Mouse (Mus musculus): ENCODE results near the gene Abl2. TPM values are rescaled to one million over a fixed set of nuclear protein-coding genes. Genes with fewer than 3 reads are reported as not detected.

Abl2 gene
- polyA plus RNA-seq, 1 experiment from 2014 or later: 3.4 TPM

DNA sequence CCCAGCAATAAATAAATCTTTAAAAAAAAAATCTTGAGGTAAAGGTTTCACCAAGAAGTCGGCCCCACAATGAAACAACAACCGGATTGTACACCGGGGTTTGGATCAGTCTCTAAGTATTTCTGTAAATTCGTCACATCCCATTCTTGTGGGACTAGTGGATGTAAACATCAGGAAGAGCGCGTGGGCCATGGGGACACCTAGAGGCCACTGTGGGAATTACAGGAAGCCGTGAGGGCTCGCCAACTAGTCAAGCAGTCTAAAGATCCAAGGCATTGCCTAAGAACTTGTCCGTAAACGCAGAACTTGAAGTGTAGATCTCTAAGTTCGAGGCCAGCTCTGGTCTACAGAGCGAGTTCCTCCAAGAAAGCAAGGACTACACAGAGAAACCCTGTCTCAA, 117.6 kb downstream of the Abl2 start:
- H3K27ac ChIP-seq: no peak overlapping the region
- no peak for ATAC-seq (ENCODE audit: insufficient read depth, low FRiP score, low read depth)

GRCm38 (mm10) chr1:156676596-156676995, 118.0 kb downstream of the Abl2 start:
- Histone ChIP-seq H3K27ac (no peak overlapping the region), H3K36me3 (peaks cover 19% of the 10 kb centered on the region), H3K4me3 (replicated peaks) (no peak overlapping the region), H3K4me2 (no peak overlapping the region), H3K9ac (no peak overlapping the region), H3K4me1 (0 out of 2 replicates have a peak, but pooled peaks cover 2% of the 10 kb centered on the region), H3K27me3 (replicated peaks) (no peaks in the 10 kb centered on the region), H3K9me3 (no peaks in the 10 kb centered on the region)
- 74% methylated on average over 5 of the region's 5 CpGs for WGBS
- ATAC-seq (ENCODE audit: insufficient read depth, low FRiP score, low read depth): no peak

More for the DNA sequence above, 117.6 kb downstream of the Abl2 start:
- Histone ChIP-seq H3K4me3 (replicated peaks) (no peak overlapping the region), H3K36me3 (peaks cover 17% of the 10 kb centered on the region), H3K4me2 (no peak overlapping the region), H3K4me1 (0 out of 2 replicates have a peak, but pooled peaks cover 2% of the 10 kb centered on the region), H3K27me3 (replicated peaks) (no peaks in the 10 kb centered on the region), H3K9ac (no peak overlapping the region), H3K9me3 (no peaks in the 10 kb centered on the region)
- WGBS: 38% methylated on average over 12 of the region's 12 CpGs

DNA sequence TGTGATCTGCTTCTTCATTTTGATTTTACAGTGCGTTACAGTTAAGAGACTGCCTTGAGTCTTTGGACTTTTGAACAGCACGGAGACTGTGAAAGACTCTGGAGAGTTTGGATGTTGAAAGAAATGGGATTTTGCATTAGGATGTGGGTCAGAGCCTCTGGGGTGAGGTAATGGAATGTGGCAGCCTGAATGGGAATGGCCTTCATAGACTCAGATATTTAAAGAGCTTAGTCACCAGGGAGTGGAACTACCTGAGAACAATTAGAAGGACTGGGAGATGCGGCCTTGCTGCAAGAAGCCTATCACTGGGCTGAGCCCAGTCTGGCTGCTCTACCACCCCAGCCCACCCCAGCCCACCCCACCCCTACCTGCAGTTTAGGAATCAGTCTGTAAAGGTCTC, 118.6 kb downstream of the Abl2 start:
- Histone ChIP-seq H3K4me2 (no peak overlapping the region), H3K9me3 (no peaks in the 10 kb centered on the region), H3K27ac (no peak overlapping the region), H3K9ac (no peak overlapping the region), H3K36me3 (peaks cover 19% of the 10 kb centered on the region), H3K4me3 (replicated peaks) (no peak overlapping the region), H3K27me3 (replicated peaks) (no peaks in the 10 kb centered on the region), H3K4me1 (0 out of 2 replicates have a peak, but pooled peaks cover 2% of the 10 kb centered on the region)
- ATAC-seq (ENCODE audit: insufficient read depth, low FRiP score, low read depth): no peak
- WGBS: 77% methylated on average over 3 of the region's 3 CpGs

DNA sequence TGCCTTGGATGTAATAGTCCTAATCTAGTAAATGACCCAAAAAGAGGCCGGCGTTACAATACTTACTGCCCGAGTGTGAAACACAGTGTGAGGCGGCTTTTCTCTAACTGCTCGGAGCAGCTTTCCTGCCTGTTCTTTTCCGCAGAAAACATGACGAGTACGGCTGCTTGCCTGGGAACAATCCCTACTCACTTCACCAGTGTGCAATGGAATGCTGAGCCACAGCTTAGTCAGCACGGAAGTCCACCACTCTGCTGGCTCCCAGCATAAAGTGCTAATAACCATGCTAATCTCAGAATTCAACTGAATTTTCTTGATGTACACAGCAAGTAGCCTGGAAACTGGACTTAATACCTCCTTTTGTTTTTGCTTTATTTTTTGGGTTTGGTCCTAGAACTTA, 121.0 kb downstream of the Abl2 start:
- Histone ChIP-seq H3K9me3 (no peaks in the 10 kb centered on the region), H3K9ac (no peak overlapping the region), H3K27ac (no peak overlapping the region), H3K4me2 (no peak overlapping the region), H3K4me3 (replicated peaks) (no peak overlapping the region), H3K27me3 (replicated peaks) (no peaks in the 10 kb centered on the region), H3K4me1 (no peaks in the 10 kb centered on the region), H3K36me3 (peaks cover 29% of the 10 kb centered on the region)
- WGBS: 90% methylated on average over 9 of the region's 9 CpGs
- ATAC-seq (ENCODE audit: insufficient read depth, low FRiP score, low read depth): no peak

GRCm38 (mm10) chr1:156686025-156686661, 127.6 kb downstream of the Abl2 start:
- Histone ChIP-seq H3K4me1 (no peaks in the 10 kb centered on the region), H3K4me3 (replicated peaks) (no peak overlapping the region), H3K9me3 (no peaks in the 10 kb centered on the region), H3K9ac (no peak overlapping the region), H3K27me3 (replicated peaks) (no peaks in the 10 kb centered on the region), H3K4me2 (no peak overlapping the region), H3K36me3 (peaks cover 38% of the 10 kb centered on the region), H3K27ac (no peak overlapping the region)
- ATAC-seq (ENCODE audit: insufficient read depth, low FRiP score, low read depth): no peak
- WGBS: 75% methylated on average over 7 of the region's 7 CpGs

Other genes starting within 250 kb of the Abl2 start
- 0.05 and 0.10 TPM in 2 replicates for gene Nphs2, start 248.1 kb upstream of the Abl2 start, polyA plus RNA-seq (2015; fragmentation: Nextera tagmentation; extraction: Ambion mirVana)
- gene Gm2000, start 192.7 kb upstream of the Abl2 start, polyA plus RNA-seq (2015; fragmentation: Nextera tagmentation; extraction: Ambion mirVana): 856 and 1,042 TPM in 2 replicates
- 0.18 TPM in 1 of 2 replicates, not detected in the other for gene Axdnd1, start 137.6 kb upstream of the Abl2 start, polyA plus RNA-seq (2015; fragmentation: Nextera tagmentation; extraction: Ambion mirVana)
- gene Soat1, start 84.5 kb upstream of the Abl2 start, polyA plus RNA-seq (2015; fragmentation: Nextera tagmentation; extraction: Ambion mirVana): 51.5 and 52.8 TPM in 2 replicates
- gene Gm10031, start 34.8 kb upstream of the Abl2 start, polyA plus RNA-seq (2015; fragmentation: Nextera tagmentation; extraction: Ambion mirVana): 0.35 and 1.8 TPM in 2 replicates
- 9.9 and 14.0 TPM in 2 replicates for gene Tor3a, start 115.6 kb downstream of the Abl2 start, polyA plus RNA-seq (2015; fragmentation: Nextera tagmentation; extraction: Ambion mirVana)
- gene Fam20b, start 160.3 kb downstream of the Abl2 start, polyA plus RNA-seq (2015; fragmentation: Nextera tagmentation; extraction: Ambion mirVana): 34.0 and 37.8 TPM in 2 replicates